Mouse (Mus musculus): ENCODE data around the gene Arpp21. TPM values are rescaled to one million over a fixed set of nuclear protein-coding genes. Genes with fewer than 3 reads are reported as not detected.

Gene Arpp21
- polyA plus RNA-seq, 1 experiment from 2014 or later = 56.9 TPM

DNA sequence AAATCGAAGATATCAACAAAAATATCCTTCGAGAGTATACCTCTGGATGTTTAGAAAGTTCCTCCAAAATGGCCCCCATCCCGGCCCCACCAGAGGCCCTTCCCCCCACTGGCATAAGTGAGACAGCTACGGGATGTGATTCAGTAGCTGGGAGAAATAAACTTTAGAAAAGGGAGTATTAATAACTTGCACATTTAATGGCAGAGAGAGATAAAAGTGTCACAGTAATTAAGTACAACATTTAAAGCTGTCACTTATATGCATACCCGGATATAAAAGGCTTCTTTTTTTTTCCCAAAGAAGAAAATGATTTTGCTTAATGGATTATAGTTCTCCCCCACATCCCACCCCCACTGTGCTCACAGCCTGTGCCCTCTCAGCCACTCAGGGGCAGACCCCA, 84.6 kb downstream of the Arpp21 start:
- peaks cover 9% of the 10 kb centered on the region; the same call in 1 of the 2 replicates for H3K36me3 ChIP-seq (ENCODE audit: control insufficient read depth, insufficient read depth, low read length)
- no peak overlapping the region for H3K9ac ChIP-seq (ENCODE audit: low read depth, low read length)
- no peak overlapping the region for H3K4me3 ChIP-seq (ENCODE audit: low read depth, low read length)
- H3K4me1 ChIP-seq (ENCODE audit: control insufficient read depth, insufficient read depth, low read length) = no peaks in the 10 kb centered on the region
- 80% methylated on average over 5 of the region's 5 CpGs for WGBS
- no peak overlapping the region for H3K4me2 ChIP-seq (ENCODE audit: low read length)
- H3K9me3 ChIP-seq (replicated peaks; ENCODE audit: control insufficient read depth, low read length, poor library complexity, severe bottlenecking) = no peaks in the 10 kb centered on the region
- no peaks in the 10 kb centered on the region for H3K27me3 ChIP-seq (ENCODE audit: control insufficient read depth, insufficient read depth, low read depth, low read length)
- no peak overlapping the region for H3K27ac ChIP-seq (ENCODE audit: low read length)
- no peak for ATAC-seq

DNA sequence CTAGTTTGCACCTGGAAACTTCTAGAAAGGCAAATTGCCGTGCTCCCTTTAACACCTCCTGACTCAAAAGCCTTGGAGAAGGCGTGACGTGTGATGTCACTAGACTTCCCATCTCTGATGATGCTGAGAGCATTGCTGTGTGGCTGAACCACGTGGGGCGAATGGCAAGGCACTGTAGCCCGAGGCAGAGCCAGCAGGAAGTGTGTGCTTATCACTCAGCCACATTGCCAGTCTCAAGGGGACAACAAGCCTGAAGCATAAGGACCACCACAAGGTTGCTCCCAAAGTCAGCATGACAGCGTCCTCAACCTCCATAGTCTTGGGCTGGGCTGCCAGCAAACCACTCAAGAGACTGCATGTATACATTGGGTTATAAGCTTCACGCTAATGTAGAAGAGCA, 95.1 kb downstream of the Arpp21 start:
- H3K27ac ChIP-seq (ENCODE audit: low read length) = no peak overlapping the region
- no peak for ATAC-seq

GRCm38 (mm10) chr9:112137820-112138219, 97.9 kb downstream of the Arpp21 start:
- Histone ChIP-seq H3K36me3 (ENCODE audit: control insufficient read depth, insufficient read depth, low read length) (0 out of 2 replicates have a peak, but pooled peaks cover 2% of the 10 kb centered on the region), H3K4me2 (ENCODE audit: low read length) (no peak overlapping the region), H3K4me3 (ENCODE audit: low read depth, low read length) (no peak overlapping the region), H3K4me1 (ENCODE audit: control insufficient read depth, insufficient read depth, low read length) (no peaks in the 10 kb centered on the region), H3K27ac (ENCODE audit: low read length) (no peak overlapping the region), H3K27me3 (ENCODE audit: control insufficient read depth, insufficient read depth, low read depth, low read length) (no peaks in the 10 kb centered on the region), H3K9ac (ENCODE audit: low read depth, low read length) (no peak overlapping the region), H3K9me3 (replicated peaks; ENCODE audit: control insufficient read depth, low read length, poor library complexity, severe bottlenecking) (no peaks in the 10 kb centered on the region)
- ATAC-seq = no peak

More for the DNA sequence above, 95.1 kb downstream of the Arpp21 start:
- Histone ChIP-seq H3K9me3 (replicated peaks; ENCODE audit: control insufficient read depth, low read length, poor library complexity, severe bottlenecking) (no peaks in the 10 kb centered on the region), H3K4me2 (ENCODE audit: low read length) (no peak overlapping the region), H3K4me3 (ENCODE audit: low read depth, low read length) (no peak overlapping the region), H3K36me3 (ENCODE audit: control insufficient read depth, insufficient read depth, low read length) (peaks cover 5% of the 10 kb centered on the region), H3K9ac (ENCODE audit: low read depth, low read length) (no peak overlapping the region), H3K4me1 (ENCODE audit: control insufficient read depth, insufficient read depth, low read length) (no peaks in the 10 kb centered on the region), H3K27me3 (ENCODE audit: control insufficient read depth, insufficient read depth, low read depth, low read length) (no peaks in the 10 kb centered on the region)
- WGBS = 78% methylated on average over 8 of the region's 8 CpGs

DNA sequence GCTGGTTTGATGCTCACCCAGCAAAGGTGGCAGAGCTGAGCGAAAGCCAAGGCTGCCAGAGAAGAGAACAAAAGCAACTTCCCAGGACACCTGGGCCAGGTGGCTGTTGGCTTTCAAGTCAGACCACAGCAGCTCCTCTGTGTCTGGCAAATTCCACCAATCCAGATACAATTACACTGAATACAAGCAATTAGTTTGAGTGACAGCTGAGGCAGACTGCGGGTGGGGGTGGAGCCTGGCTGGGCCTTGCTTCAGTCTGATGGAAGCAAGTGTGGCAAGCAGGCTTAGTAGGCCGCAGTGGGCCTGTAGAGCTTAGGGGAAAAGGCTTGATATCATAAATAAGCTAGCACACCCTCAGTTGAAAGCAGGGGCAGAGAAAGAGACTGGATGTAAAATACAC, 104.9 kb downstream of the Arpp21 start:
- H3K36me3 ChIP-seq (ENCODE audit: control insufficient read depth, insufficient read depth, low read length) = peaks cover 5% of the 10 kb centered on the region; the same call in 1 of the 2 replicates
- H3K4me1 ChIP-seq (ENCODE audit: control insufficient read depth, insufficient read depth, low read length) = 0 out of 2 replicates have a peak, but pooled peaks cover 2% of the 10 kb centered on the region
- WGBS = 24% methylated on average over 3 of the region's 3 CpGs
- no peak overlapping the region for H3K4me2 ChIP-seq (ENCODE audit: low read length)
- peak overlapping the region; percentile 68 for H3K27ac ChIP-seq (ENCODE audit: low read length)
- H3K27me3 ChIP-seq (ENCODE audit: control insufficient read depth, insufficient read depth, low read depth, low read length) = no peaks in the 10 kb centered on the region
- H3K4me3 ChIP-seq (ENCODE audit: low read depth, low read length) = no peak overlapping the region
- no peak overlapping the region for H3K9ac ChIP-seq (ENCODE audit: low read depth, low read length)
- no peaks in the 10 kb centered on the region for H3K9me3 ChIP-seq (replicated peaks; ENCODE audit: control insufficient read depth, low read length, poor library complexity, severe bottlenecking)
- peak; percentile 84 for ATAC-seq

DNA sequence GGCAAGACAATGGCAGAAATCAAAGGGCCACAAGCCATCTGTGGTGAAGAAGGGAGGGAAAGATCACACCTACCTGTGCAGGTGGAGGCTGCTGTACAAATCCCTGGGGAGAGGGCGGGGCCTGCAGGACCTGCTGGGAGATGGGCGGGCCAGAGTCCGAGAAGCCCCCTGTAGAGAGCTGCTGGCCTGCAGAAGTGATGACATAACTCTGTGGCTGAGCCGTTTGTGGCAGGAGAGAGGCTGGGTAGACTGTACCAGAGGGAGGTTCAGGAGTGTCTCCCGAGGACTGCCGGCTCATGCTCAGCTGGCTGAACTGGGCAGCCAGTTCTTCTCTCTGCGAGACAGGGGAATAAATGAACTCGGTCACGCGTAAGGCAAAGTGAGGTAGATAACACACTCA, 111.1 kb downstream of the Arpp21 start:
- 38% methylated on average over 10 of the region's 10 CpGs for WGBS
- Histone ChIP-seq H3K4me2 (ENCODE audit: low read length) (no peak overlapping the region), H3K9me3 (replicated peaks; ENCODE audit: control insufficient read depth, low read length, poor library complexity, severe bottlenecking) (no peaks in the 10 kb centered on the region), H3K4me3 (ENCODE audit: low read depth, low read length) (no peak overlapping the region), H3K4me1 (ENCODE audit: control insufficient read depth, insufficient read depth, low read length) (peaks cover 5% of the 10 kb centered on the region; the same call in 1 of the 2 replicates), H3K27ac (ENCODE audit: low read length) (no peak overlapping the region), H3K27me3 (ENCODE audit: control insufficient read depth, insufficient read depth, low read depth, low read length) (no peaks in the 10 kb centered on the region), H3K9ac (ENCODE audit: low read depth, low read length) (no peak overlapping the region), H3K36me3 (ENCODE audit: control insufficient read depth, insufficient read depth, low read length) (peaks cover 10% of the 10 kb centered on the region)
- no peak for ATAC-seq

DNA sequence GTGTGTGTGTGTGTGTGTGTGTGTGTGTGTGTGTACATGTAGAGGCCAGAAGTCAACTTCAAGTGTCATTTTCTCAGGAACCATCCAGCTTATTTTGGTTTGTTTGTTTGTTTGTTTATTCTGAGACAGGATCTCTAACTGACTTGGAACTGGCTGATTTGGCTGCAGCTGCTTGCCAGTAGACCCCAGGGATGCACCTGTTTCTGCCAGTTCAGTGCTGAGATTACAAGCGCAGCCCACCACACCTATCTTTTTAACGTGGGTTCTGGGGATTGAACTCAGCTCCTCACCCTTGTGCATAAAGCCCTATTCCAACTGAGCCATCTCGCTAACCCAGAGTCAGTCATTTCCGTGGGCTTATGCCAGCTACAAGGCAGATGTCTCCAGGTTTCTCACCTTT, 111.6 kb downstream of the Arpp21 start:
- Histone ChIP-seq H3K27me3 (ENCODE audit: control insufficient read depth, insufficient read depth, low read depth, low read length) (no peaks in the 10 kb centered on the region), H3K9me3 (replicated peaks; ENCODE audit: control insufficient read depth, low read length, poor library complexity, severe bottlenecking) (no peaks in the 10 kb centered on the region), H3K27ac (ENCODE audit: low read length) (no peak overlapping the region), H3K4me3 (ENCODE audit: low read depth, low read length) (no peak overlapping the region), H3K4me1 (ENCODE audit: control insufficient read depth, insufficient read depth, low read length) (peaks cover 9% of the 10 kb centered on the region), H3K9ac (ENCODE audit: low read depth, low read length) (no peak overlapping the region), H3K36me3 (ENCODE audit: control insufficient read depth, insufficient read depth, low read length) (peaks cover 10% of the 10 kb centered on the region), H3K4me2 (ENCODE audit: low read length) (no peak overlapping the region)
- no peak for ATAC-seq
- WGBS = 64% methylated on average over 4 of the region's 4 CpGs

- no peak overlapping the region for H3K4me2 ChIP-seq (ENCODE audit: low read length)
- WGBS = 16% methylated on average over 6 of the region's 6 CpGs
- no peak overlapping the region for H3K9ac ChIP-seq (ENCODE audit: low read depth, low read length)
These were observed 112.3 kb downstream of the Arpp21 start for GRCm38 (mm10) chr9:112123421-112123828.

DNA sequence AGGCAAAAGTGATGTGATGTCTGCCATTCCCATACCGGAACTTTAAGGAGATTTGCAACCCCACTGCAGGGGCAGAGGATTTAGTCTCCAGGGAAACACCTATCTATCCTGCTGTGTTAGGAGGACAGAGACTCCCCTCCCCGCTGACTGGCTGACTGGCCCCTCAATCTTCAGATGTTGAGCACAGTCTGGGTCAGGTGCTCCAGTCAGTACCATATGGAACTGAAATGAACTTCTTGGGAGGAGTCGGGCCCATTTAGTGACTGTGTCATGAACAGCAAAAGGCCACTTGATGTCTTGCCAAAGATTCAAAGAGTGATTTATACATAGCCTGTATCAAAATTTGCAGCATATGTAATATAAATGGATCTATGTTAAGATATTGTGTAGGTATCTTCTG, 116.2 kb downstream of the Arpp21 start:
- 27% methylated on average over 3 of the region's 3 CpGs for WGBS
- Histone ChIP-seq H3K27me3 (ENCODE audit: control insufficient read depth, insufficient read depth, low read depth, low read length) (no peaks in the 10 kb centered on the region), H3K4me3 (ENCODE audit: low read depth, low read length) (no peak overlapping the region), H3K4me2 (ENCODE audit: low read length) (no peak overlapping the region), H3K9ac (ENCODE audit: low read depth, low read length) (no peak overlapping the region), H3K4me1 (ENCODE audit: control insufficient read depth, insufficient read depth, low read length) (peaks cover 28% of the 10 kb centered on the region), H3K27ac (ENCODE audit: low read length) (peak overlapping the region; percentile 83), H3K36me3 (ENCODE audit: control insufficient read depth, insufficient read depth, low read length) (peaks cover 2% of the 10 kb centered on the region), H3K9me3 (replicated peaks; ENCODE audit: control insufficient read depth, low read length, poor library complexity, severe bottlenecking) (no peaks in the 10 kb centered on the region)
- ATAC-seq = no peak

More at GRCm38 (mm10) chr9:112123421-112123828, 112.3 kb downstream of the Arpp21 start:
- H3K36me3 ChIP-seq (ENCODE audit: control insufficient read depth, insufficient read depth, low read length) = peaks cover 10% of the 10 kb centered on the region
- no peaks in the 10 kb centered on the region for H3K9me3 ChIP-seq (replicated peaks; ENCODE audit: control insufficient read depth, low read length, poor library complexity, severe bottlenecking)
- H3K27ac ChIP-seq (ENCODE audit: low read length) = peak overlapping the region; percentile 62; the same call in 1 of the 2 replicates
- H3K4me3 ChIP-seq (ENCODE audit: low read depth, low read length) = no peak overlapping the region
- H3K27me3 ChIP-seq (ENCODE audit: control insufficient read depth, insufficient read depth, low read depth, low read length) = no peaks in the 10 kb centered on the region
- ATAC-seq = no peak
- peaks cover 16% of the 10 kb centered on the region for H3K4me1 ChIP-seq (ENCODE audit: control insufficient read depth, insufficient read depth, low read length)

DNA sequence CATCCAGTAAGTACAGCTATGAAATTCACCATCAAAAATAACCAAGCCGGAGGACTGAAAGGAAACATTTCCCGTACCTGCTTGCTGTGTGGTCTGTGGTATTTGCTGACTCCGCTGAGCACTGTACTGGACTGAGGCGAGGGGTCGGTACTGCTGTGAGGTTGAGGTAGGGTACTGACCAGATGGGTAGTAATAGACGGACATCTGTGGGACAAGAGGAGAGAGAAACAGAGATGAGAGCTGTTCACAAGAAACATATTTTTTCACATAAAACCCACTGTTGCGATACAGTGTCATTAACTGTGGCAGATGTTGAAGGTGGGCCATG, 116.7 kb downstream of the Arpp21 start:
- H3K4me2 ChIP-seq (ENCODE audit: low read length) = peak overlapping the region; percentile 50
- peaks cover 28% of the 10 kb centered on the region for H3K4me1 ChIP-seq (ENCODE audit: control insufficient read depth, insufficient read depth, low read length)
- H3K36me3 ChIP-seq (ENCODE audit: control insufficient read depth, insufficient read depth, low read length) = no peaks in the 10 kb centered on the region
- H3K27ac ChIP-seq (ENCODE audit: low read length) = peak overlapping the region; percentile 83
- peak; percentile 23; the same call in 1 of the 2 replicates for ATAC-seq
- no peaks in the 10 kb centered on the region for H3K27me3 ChIP-seq (ENCODE audit: control insufficient read depth, insufficient read depth, low read depth, low read length)
- H3K4me3 ChIP-seq (ENCODE audit: low read depth, low read length) = no peak overlapping the region
- no peaks in the 10 kb centered on the region for H3K9me3 ChIP-seq (replicated peaks; ENCODE audit: control insufficient read depth, low read length, poor library complexity, severe bottlenecking)
- 12% methylated on average over 7 of the region's 7 CpGs for WGBS
- H3K9ac ChIP-seq (ENCODE audit: low read depth, low read length) = no peak overlapping the region
